Mouse (Mus musculus) right cerebral cortex, adult 18-20 months (tissue): ENCODE measurements around the gene Auts2.

Experiments used
- DNase-seq: peaks from one replicate; pipeline ENCODE4 v3.0.0; 2022; ENCODE audit warnings: mixed read lengths

Gene Auts2

GRCm38 (mm10) chr5:131775222-131775621, 767.9 kb downstream of the Auts2 start:
- peak; percentile 36 for DNase-seq

GRCm38 (mm10) chr5:131774792-131775191, 768.4 kb downstream of the Auts2 start:
- no peak for DNase-seq

GRCm38 (mm10) chr5:131772616-131773015, 770.5 kb downstream of the Auts2 start:
- no peak for DNase-seq

- no peak for DNase-seq
Observed at GRCm38 (mm10) chr5:131769273-131769672, 773.9 kb downstream of the Auts2 start.

- DNase-seq: peak; percentile 17
Observed at GRCm38 (mm10) chr5:131767699-131768264, 775.4 kb downstream of the Auts2 start.

GRCm38 (mm10) chr5:131767176-131767575, 776.0 kb downstream of the Auts2 start:
- peak; percentile 84 for DNase-seq

- no peak for DNase-seq
Observed at GRCm38 (mm10) chr5:131759432-131759831, 783.7 kb downstream of the Auts2 start.

GRCm38 (mm10) chr5:131750330-131750729, 792.8 kb downstream of the Auts2 start:
- no peak for DNase-seq

GRCm38 (mm10) chr5:131749211-131749610, 793.9 kb downstream of the Auts2 start:
- DNase-seq: no peak

GRCm38 (mm10) chr5:131743069-131743468, 800.1 kb downstream of the Auts2 start:
- DNase-seq: no peak

- DNase-seq: no peak
Observed at GRCm38 (mm10) chr5:131737476-131737875, 805.7 kb downstream of the Auts2 start.

- no peak for DNase-seq
Observed at GRCm38 (mm10) chr5:131733324-131733660, 809.9 kb downstream of the Auts2 start.

GRCm38 (mm10) chr5:131732631-131733323, 810.4 kb downstream of the Auts2 start:
- no peak for DNase-seq

GRCm38 (mm10) chr5:131729456-131729855, 813.7 kb downstream of the Auts2 start:
- no peak for DNase-seq

GRCm38 (mm10) chr5:131727909-131728308, 815.2 kb downstream of the Auts2 start:
- no peak for DNase-seq

GRCm38 (mm10) chr5:131724508-131724907, 818.6 kb downstream of the Auts2 start:
- no peak for DNase-seq

GRCm38 (mm10) chr5:131722791-131723190, 820.4 kb downstream of the Auts2 start:
- no peak for DNase-seq

- DNase-seq: no peak
Observed at GRCm38 (mm10) chr5:131722361-131722760, 820.8 kb downstream of the Auts2 start.

- peak; percentile 12 for DNase-seq
Observed at GRCm38 (mm10) chr5:131718013-131718412, 825.1 kb downstream of the Auts2 start.

- DNase-seq: peak; percentile 39
Observed at GRCm38 (mm10) chr5:131717359-131717965, 825.7 kb downstream of the Auts2 start.

GRCm38 (mm10) chr5:131714979-131715378, 828.2 kb downstream of the Auts2 start:
- no peak for DNase-seq

- no peak for DNase-seq
Observed at GRCm38 (mm10) chr5:131712441-131712840, 830.7 kb downstream of the Auts2 start.

GRCm38 (mm10) chr5:131711474-131712129, 831.5 kb downstream of the Auts2 start:
- no peak for DNase-seq
